Mouse (Mus musculus): Measurements from ENCODE around the gene Sec14l1. TPM values are rescaled to one million over a fixed set of nuclear protein-coding genes. Genes with fewer than 3 reads are reported as not detected.

Sec14l1 gene
- polyA plus RNA-seq, 1 experiment from 2014 or later: 60.3 TPM

DNA sequence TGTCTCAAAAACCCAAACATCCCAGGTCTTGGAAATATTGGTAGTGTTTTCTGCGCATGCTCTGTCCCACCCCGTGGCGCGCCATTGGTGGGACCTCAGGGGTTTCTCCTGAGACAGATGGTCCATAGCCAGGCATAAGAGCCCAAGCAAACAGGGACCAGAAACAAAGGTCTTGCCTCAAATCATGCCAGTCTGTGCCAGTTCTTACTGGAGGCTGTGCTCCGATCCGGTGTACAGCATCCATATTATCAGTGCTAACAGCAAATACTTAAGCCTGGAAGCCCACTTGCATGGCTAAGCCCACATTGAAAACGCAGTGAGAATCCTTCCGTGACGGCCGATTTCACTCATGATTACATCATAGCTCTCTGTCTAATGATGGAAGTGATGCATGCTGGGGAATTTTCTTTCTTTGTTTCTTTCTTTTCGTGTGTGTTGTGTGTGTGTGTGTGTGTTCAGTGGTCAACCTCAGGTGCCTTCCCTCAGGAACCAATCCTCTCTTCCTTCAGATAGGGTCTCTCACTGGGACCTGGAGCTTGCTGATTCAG, 54.2 kb downstream of the Sec14l1 start:
- no peaks in the 10 kb centered on the region for H3K9me3 ChIP-seq (replicated peaks)
- H3K4me3 ChIP-seq: no peak overlapping the region
- peaks cover 24% of the 10 kb centered on the region for H3K4me1 ChIP-seq
- no peaks in the 10 kb centered on the region for H3K27me3 ChIP-seq
- H3K27ac ChIP-seq: peak overlapping the region; percentile 80; the same call in 1 of the 2 replicates
- ATAC-seq: no peak
- WGBS: 81% methylated on average over 11 of the region's 11 CpGs
- no peak overlapping the region for H3K4me2 ChIP-seq
- no peak overlapping the region for H3K9ac ChIP-seq
- no peaks in the 10 kb centered on the region for H3K36me3 ChIP-seq (ENCODE audit: poor library complexity, severe bottlenecking)

DNA sequence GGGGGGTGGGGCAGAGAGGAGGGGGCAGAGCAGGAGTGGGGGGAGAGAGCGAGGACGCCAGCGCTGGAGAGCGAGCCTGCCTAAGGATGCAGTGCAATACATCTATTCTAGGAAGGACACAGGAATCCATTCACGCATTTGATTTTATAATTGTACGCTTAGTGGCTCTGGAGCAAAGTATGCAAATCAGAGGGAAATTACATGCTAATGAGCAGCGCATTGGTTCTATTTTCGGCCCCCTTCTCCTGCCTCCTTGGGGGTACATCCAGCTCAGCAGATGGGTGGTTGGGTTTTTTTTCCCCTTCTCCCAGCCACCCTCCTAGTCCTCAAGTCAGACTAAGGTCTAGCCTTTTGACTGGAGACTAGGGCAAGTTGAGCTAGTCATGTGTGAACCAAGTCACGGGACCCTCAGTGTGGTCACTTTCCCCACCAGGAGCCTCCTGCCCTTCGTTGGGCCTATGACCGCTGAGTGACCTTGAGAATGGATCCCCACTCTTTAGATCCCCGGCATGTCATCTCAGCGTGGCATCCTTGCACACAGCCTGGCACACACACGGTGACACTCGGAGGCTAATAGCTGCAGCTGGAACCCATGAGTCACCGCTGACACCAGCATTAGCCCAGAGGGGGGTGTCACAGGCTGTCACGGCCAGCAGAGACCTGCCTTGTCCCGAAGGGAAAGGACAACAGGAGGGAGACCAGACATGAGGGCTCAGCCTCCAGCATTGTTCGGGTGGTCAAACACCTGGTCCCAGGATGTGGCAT, 55.0 kb downstream of the Sec14l1 start:
- H3K9me3 ChIP-seq (replicated peaks): no peaks in the 10 kb centered on the region
- peak; percentile 69 for ATAC-seq
- H3K4me1 ChIP-seq: peaks cover 32% of the 10 kb centered on the region
- no peaks in the 10 kb centered on the region for H3K27me3 ChIP-seq
- no peak overlapping the region for H3K9ac ChIP-seq
- H3K36me3 ChIP-seq (ENCODE audit: poor library complexity, severe bottlenecking): no peaks in the 10 kb centered on the region
- no peak overlapping the region for H3K4me3 ChIP-seq
- H3K4me2 ChIP-seq: no peak overlapping the region
- 72% methylated on average over 19 of the region's 19 CpGs for WGBS
- peak overlapping the region; percentile 80 for H3K27ac ChIP-seq

GRCm38 (mm10) chr11:117174098-117174892, 59.3 kb downstream of the Sec14l1 start:
- Histone ChIP-seq H3K4me2 (peak overlapping the region; percentile 49), H3K9ac (peak overlapping the region; percentile 5; the same call in 1 of the 2 replicates), H3K36me3 (ENCODE audit: poor library complexity, severe bottlenecking) (no peaks in the 10 kb centered on the region), H3K27me3 (no peaks in the 10 kb centered on the region), H3K4me1 (peaks cover 28% of the 10 kb centered on the region), H3K27ac (peak overlapping the region; percentile 54), H3K4me3 (peak overlapping the region; percentile 25), H3K9me3 (replicated peaks) (no peaks in the 10 kb centered on the region)
- 42% methylated on average over 18 of the region's 18 CpGs for WGBS
- no peak for ATAC-seq

DNA sequence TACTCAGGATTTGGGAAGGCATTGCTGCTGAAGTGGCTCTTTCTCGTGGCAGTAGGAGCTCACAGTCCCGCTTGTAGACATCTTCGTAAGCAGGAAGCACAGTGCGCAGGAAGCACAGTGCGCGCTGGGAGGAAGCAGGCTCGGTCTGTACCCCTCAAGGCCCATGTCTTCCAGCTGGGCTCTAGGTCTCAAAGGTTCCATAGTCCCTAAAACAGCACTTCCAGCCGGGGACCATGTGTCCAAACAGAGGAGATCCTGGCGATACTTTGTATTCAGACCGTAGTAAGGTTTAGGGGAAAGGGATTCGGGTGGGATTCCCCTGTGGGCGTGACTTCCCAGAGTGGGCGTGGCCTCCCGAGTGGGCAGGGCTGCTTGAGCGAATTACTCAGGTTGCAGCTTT, 60.0 kb downstream of the Sec14l1 start:
- Histone ChIP-seq H3K4me3 (peak overlapping the region; percentile 25), H3K9me3 (replicated peaks) (peaks cover 2% of the 10 kb centered on the region; the same call in 1 of the 2 replicates), H3K27ac (peak overlapping the region; percentile 54), H3K4me2 (peak overlapping the region; percentile 49), H3K36me3 (ENCODE audit: poor library complexity, severe bottlenecking) (no peaks in the 10 kb centered on the region), H3K27me3 (no peaks in the 10 kb centered on the region), H3K4me1 (peaks cover 23% of the 10 kb centered on the region), H3K9ac (peak overlapping the region; percentile 5; the same call in 1 of the 2 replicates)
- ATAC-seq: no peak
- 54% methylated on average over 15 of the region's 15 CpGs for WGBS

DNA sequence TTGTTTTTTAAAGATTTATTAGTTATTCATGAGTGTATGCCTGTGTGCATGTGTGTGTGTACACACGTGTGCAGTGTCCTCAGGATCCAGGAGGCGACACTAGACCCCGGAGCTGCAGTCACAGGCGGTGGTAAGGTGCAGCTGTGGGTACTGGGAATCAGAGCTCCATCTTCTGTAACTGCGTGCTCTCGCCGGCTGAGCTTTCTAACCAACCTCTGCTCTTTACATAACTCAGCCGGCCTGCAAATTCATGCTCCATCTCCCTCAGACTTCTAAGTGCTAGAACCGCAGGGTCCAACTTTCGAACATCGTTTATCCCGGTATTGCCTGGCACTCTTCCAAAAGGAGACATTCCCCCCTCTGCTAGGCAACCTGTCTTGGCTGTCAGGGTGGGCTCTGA, 60.5 kb downstream of the Sec14l1 start:
- ATAC-seq: no peak; the same call in 1 of the 2 replicates
- H3K4me3 ChIP-seq: no peak overlapping the region
- peaks cover 18% of the 10 kb centered on the region for H3K4me1 ChIP-seq
- no peak overlapping the region for H3K27ac ChIP-seq
- no peak overlapping the region for H3K9ac ChIP-seq
- no peaks in the 10 kb centered on the region for H3K36me3 ChIP-seq (ENCODE audit: poor library complexity, severe bottlenecking)
- 75% methylated on average over 12 of the region's 12 CpGs for WGBS
- peaks cover 8% of the 10 kb centered on the region for H3K9me3 ChIP-seq (replicated peaks)
- no peak overlapping the region for H3K4me2 ChIP-seq
- no peaks in the 10 kb centered on the region for H3K27me3 ChIP-seq

DNA sequence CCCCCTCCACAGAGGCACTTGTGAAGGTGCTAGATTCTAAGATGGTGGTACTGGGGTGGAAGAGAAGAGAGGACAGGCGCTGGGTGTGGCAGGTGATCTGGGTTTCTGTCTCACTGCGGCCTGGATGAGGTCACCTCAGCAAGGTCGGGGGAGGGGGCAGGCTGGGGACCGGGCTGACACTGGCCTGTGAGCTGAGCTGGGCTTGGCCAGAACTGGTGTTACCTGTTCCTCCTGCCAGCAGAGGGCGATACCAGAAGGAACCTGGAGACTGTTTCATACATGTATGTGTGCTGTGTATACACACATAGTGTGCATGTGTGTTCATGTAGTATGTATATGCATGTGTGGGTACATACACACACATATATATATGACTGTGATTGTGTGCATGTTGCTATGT, 61.3 kb downstream of the Sec14l1 start:
- peaks cover 16% of the 10 kb centered on the region for H3K4me1 ChIP-seq
- no peak overlapping the region for H3K9ac ChIP-seq
- no peak overlapping the region for H3K27ac ChIP-seq
- no peak overlapping the region for H3K4me2 ChIP-seq
- no peaks in the 10 kb centered on the region for H3K27me3 ChIP-seq
- H3K36me3 ChIP-seq (ENCODE audit: poor library complexity, severe bottlenecking): no peaks in the 10 kb centered on the region
- peaks cover 16% of the 10 kb centered on the region for H3K9me3 ChIP-seq (replicated peaks)
- H3K4me3 ChIP-seq: no peak overlapping the region
- 0 out of 2 replicates have a peak, but pooled peaks have one; percentile 15 for ATAC-seq
- 30% methylated on average over 5 of the region's 5 CpGs for WGBS

- peak; percentile 19; the same call in 1 of the 2 replicates for ATAC-seq
- H3K36me3 ChIP-seq (ENCODE audit: poor library complexity, severe bottlenecking): no peaks in the 10 kb centered on the region
- WGBS: 80% methylated on average over 5 of the region's 5 CpGs
- H3K4me2 ChIP-seq: no peak overlapping the region
- peaks cover 22% of the 10 kb centered on the region for H3K9me3 ChIP-seq (replicated peaks)
- no peak overlapping the region for H3K9ac ChIP-seq
- no peaks in the 10 kb centered on the region for H3K27me3 ChIP-seq
- H3K27ac ChIP-seq: no peak overlapping the region
- H3K4me3 ChIP-seq: no peak overlapping the region
- H3K4me1 ChIP-seq: peaks cover 16% of the 10 kb centered on the region
These were observed 61.9 kb downstream of the Sec14l1 start for GRCm38 (mm10) chr11:117176900-117177299.

GRCm38 (mm10) chr11:117177303-117177979, 62.5 kb downstream of the Sec14l1 start:
- no peak overlapping the region for H3K27ac ChIP-seq
- H3K36me3 ChIP-seq (ENCODE audit: poor library complexity, severe bottlenecking): no peaks in the 10 kb centered on the region
- no peaks in the 10 kb centered on the region for H3K27me3 ChIP-seq
- peak; percentile 77 for ATAC-seq
- no peak overlapping the region for H3K4me3 ChIP-seq
- H3K4me2 ChIP-seq: no peak overlapping the region
- peaks cover 16% of the 10 kb centered on the region for H3K4me1 ChIP-seq
- peaks cover 27% of the 10 kb centered on the region for H3K9me3 ChIP-seq (replicated peaks)
- WGBS: 58% methylated on average over 8 of the region's 11 CpGs
- no peak overlapping the region for H3K9ac ChIP-seq

GRCm38 (mm10) chr11:117179902-117180301, 64.9 kb downstream of the Sec14l1 start:
- Histone ChIP-seq H3K9ac (no peak overlapping the region), H3K36me3 (ENCODE audit: poor library complexity, severe bottlenecking) (no peaks in the 10 kb centered on the region), H3K27ac (no peak overlapping the region), H3K27me3 (no peaks in the 10 kb centered on the region), H3K4me3 (no peak overlapping the region), H3K4me2 (no peak overlapping the region), H3K4me1 (peaks cover 4% of the 10 kb centered on the region), H3K9me3 (replicated peaks) (peaks cover 31% of the 10 kb centered on the region)
- ATAC-seq: no peak
- WGBS: 91% methylated on average over 5 of the region's 5 CpGs

GRCm38 (mm10) chr11:117182808-117183207, 67.8 kb downstream of the Sec14l1 start:
- Histone ChIP-seq H3K27me3 (no peaks in the 10 kb centered on the region), H3K36me3 (ENCODE audit: poor library complexity, severe bottlenecking) (no peaks in the 10 kb centered on the region), H3K27ac (no peak overlapping the region), H3K9ac (no peak overlapping the region), H3K4me3 (no peak overlapping the region), H3K4me1 (no peaks in the 10 kb centered on the region), H3K4me2 (no peak overlapping the region), H3K9me3 (replicated peaks) (peaks cover 31% of the 10 kb centered on the region)
- 94% methylated on average over 3 of the region's 3 CpGs for WGBS
- no peak for ATAC-seq

DNA sequence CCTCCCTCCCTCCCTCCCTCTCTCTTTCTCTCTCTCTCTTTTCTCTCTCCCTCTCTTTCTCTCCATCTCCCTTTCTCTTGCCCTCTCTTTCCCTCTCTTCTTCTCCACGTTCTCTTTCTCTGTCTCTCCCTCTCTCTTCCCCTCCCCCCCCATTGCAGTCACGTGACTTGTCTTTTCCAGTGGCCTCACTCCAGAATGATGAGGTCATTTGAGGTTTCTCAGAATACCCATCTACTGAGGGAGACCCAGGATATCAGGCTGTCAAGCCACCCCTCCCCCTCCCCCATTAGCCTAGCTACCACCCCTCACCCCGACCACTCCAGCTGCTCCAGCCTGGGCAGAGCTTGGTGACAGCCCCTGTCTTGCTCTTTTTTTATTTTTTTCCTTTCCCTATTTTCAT, 68.3 kb downstream of the Sec14l1 start:
- Histone ChIP-seq H3K9me3 (replicated peaks) (peaks cover 31% of the 10 kb centered on the region), H3K36me3 (ENCODE audit: poor library complexity, severe bottlenecking) (no peaks in the 10 kb centered on the region), H3K4me1 (no peaks in the 10 kb centered on the region), H3K9ac (no peak overlapping the region), H3K4me2 (no peak overlapping the region), H3K27me3 (no peaks in the 10 kb centered on the region), H3K4me3 (no peak overlapping the region), H3K27ac (no peak overlapping the region)
- no peak for ATAC-seq
- 77% methylated on average over 3 of the region's 3 CpGs for WGBS

Data from forebrain, embryonic 13.5 days (tissue).